Mouse (Mus musculus) mature B cell (primary cell): ENCODE data around the gene Acsf2.

ENCODE experiments used
- in situ Hi-C: fragments of 300-500 bp; cut with MboI; formaldehyde crosslinking; loops from 2 replicates; pipeline ENCODE4 v1.14.3; 2019

Gene Acsf2

DNA sequence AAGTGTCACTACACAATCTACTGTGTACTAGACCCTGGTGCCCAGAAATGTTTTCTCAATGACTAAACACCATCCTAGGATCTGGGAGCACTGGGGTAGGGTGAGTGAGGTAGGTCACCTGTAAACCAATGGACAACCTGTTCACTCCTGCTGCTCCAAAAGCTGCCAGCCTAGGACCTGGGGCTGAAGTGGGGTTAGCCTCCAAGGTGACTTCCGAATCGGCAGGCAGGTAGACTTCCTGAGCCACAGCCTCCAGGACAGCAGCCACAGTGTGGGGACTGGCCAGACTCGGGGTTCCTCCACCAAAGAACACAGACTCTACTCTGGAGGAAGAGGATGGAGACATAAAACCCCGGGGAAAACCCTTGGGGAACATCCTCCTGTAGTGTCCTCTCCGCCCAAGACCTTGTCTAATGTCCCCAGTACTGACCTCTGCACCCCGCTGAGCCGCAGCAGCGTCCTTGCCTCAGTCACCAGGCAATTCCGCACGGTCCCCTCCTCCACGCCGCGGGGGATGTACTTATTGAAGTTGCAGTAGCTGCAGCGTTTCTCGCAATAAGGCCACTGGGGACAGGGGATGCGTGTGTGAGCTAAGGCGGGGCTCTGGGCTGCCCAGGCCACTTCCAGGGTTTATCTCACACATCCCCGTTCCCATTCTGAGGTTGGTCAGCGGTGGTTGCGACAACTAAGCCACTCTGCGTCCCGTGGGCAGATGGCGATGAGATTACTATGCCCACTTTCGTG, 53.5 kb downstream of the Acsf2 start:
- in situ Hi-C loops = no loop called here

DNA sequence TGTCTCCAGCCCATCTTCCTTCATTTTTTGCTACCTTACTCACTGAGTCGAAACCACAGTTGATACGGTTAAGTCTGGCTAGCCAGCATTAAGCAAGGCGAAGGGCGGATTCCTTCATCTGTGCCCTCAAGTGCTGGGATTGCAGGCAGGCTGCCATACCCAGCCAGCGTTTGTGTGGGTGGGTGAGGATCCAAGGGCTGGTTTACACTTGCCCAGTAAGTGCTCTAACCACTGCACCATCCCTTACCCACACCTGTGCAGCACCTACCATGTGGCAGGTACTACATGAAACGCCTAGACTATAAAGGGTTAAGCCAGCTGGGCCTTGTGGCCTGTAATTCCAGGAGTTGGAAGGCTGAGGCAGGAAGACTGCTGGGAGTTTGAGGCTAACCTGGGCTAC, 54.4 kb downstream of the Acsf2 start:
- in situ Hi-C loops = no loop called here

GRCm38 (mm10) chr11:94546381-94546780, 55.3 kb downstream of the Acsf2 start:
- in situ Hi-C loops = no loop called here

DNA sequence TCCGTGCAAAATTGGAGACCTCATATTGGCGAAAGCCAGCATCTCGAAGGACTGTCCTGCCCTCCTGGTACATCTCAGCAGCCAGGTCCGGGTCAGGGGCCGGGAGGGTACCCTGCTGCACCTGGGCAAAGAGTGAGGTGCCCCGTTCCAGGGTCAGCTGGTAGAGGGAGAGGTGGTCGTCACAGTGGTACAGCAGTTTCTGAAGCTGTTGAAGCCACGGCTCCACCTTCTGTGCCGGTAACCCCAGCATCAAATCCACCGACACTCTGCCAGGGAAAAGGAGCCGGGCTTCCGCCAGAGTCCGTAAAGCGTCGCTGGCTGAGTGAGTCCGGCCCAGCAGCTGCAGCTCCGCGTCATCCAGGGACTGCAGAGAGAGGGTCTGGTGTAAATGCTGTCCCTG, 57.2 kb downstream of the Acsf2 start:
- in situ Hi-C loops = no loop called here

DNA sequence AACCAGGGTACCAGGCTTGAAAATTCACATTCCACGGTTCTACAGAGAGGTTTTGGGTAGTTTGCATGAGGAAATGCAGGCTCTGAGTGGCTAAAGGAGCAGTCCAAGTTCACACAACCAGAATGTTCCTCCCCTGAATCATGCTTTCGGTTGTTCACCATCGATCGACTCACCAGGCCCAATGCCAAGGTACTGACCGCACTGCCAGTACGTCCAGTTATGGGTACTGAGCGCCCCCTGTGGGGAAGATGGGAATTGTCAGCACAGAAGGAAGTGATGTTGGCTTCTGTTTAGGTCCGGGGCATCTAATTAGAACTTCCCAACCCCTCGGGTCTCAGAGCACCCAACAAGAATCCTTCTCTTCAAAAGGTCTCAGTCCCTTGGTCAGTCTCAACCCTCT, 57.7 kb downstream of the Acsf2 start:
- in situ Hi-C loops = no loop called here

DNA sequence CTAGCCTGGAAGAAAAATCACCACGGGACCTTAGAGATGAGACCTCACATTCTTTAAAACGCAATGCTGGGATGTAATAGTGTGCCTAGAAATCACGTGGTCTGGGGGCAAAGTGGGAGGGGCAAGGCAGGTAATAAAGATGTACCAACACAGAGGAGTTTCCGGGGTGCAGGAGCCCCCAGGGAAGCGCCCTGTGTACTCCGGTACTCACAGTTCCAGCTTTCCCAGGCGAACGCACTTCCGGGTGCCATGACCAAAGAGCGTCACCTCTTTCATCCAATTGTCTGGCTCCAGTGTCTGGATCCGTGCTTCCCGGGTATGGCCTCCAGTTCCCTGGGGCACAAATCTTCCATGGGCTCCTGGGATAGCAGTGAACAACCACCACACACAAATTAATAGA, 58.3 kb downstream of the Acsf2 start:
- in situ Hi-C loops = no loop called here

GRCm38 (mm10) chr11:94542400-94542799, 59.3 kb downstream of the Acsf2 start:
- in situ Hi-C loops = no loop called here

DNA sequence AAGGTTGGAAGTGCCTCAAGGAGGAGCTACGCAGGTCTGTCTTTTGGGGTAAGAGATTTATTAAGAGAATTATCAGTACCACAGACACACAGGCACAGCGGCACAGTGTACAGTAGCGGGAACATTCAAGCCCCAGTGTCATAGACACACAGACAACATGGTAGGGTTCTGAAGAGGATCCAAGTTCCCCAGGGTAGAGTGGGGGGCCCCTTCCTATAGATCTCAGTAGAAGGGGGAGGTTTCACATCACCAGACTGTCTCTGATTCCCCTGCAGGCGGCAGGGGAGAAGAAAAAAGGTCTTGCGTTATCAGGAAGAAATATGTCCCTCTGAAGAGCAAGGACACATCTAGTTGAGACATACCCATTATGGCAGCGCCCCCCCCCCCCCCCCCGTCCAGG, 61.9 kb downstream of the Acsf2 start:
- in situ Hi-C loops = no loop called here

GRCm38 (mm10) chr11:94538733-94539292, 62.9 kb downstream of the Acsf2 start:
- in situ Hi-C loops = no loop called here

DNA sequence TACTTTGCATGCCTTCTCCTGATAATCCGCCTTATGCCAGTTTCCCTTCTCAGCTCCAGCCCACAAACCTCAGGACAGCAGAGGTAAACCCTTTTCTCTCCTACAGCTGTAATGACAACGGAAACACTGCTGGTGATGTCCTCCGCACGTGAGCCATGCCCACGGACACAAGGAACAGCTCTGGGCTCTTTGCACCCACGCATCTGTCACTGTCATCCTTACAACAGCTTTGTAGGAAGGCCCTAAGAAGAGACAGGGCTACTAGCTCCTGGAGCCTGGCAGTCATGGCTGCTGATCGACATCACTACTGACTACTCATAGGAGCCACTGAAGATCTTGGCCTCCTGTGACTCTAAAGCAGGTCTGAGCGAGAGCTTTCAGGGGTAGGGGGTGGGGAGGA, 68.5 kb downstream of the Acsf2 start:
- in situ Hi-C loops = no loop called here

- in situ Hi-C loops = no loop called here
Measured at GRCm38 (mm10) chr11:94528879-94529278, 72.8 kb downstream of the Acsf2 start.

DNA sequence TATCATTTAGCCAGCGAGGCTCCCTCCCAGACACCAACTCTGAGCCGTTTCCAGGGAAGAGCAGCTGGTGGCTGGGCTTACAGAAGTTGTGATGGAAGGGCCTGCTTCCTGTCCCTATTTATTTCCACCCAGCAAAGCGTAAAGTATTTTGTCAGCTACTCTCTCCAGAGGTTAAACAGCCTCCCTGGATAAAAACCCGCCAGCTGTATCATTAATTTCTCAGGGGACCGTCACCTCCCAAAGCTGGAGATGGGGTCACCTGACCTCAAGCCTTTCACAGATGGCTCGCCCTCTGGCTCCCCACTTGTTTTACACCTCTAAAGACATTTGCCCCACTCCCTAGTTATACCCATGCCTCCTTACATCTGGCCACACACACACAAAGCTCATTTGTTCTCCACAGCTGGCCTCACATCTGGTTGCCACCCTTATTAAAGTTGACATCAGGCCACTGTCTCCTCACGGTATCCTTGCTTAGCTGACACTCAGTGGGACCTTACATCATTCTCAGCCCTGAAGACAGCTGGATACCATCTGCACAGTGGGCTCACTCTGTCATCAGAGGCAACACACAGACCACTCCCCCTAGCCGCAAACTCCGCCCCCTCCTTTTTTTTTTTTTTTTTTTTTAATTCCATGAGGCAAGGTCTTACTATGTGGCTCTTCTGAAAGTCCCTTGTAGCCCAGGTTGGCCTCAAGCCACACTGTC, 75.3 kb downstream of the Acsf2 start:
- in situ Hi-C loops = no loop called here

DNA sequence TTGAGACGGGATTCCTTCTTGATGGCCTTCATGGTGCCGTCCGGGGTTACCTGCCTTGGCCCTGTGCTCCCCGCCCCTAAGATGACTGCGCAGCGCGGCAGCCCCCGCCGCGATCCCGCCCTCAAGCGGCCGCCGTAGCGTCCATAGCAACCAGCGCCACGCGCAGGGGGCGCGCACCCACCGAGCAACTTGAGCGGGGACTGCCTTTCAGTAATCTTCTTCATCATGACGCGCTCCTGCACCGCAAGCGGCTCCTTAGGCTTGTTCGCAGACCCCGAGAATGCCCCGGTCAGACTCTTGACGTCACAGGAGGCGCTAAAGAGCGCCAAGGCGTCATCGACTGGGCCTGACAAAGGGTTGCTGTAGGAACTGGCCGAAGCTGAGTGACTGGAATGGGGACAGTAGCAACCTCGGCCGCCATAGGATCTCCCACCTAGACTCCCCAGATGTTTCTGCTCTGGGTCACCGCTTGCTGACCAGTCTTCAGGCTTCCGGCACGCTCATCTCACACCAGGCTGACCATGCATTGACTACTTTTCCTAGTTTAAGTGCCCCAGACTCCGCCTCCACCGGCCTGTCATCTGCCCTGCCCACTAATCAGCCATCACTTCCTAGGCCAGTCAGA, 80.3 kb downstream of the Acsf2 start, which contains the start of gene Mycbpap:
Gene Mycbpap (minus strand): TSS at position 524 of the 625 bp plus-strand sequence.
- in situ Hi-C loops = no loop called here

GRCm38 (mm10) chr11:94513452-94513851, 88.2 kb downstream of the Acsf2 start:
- in situ Hi-C loops = no loop called here

GRCm38 (mm10) chr11:94508976-94509375, 92.7 kb downstream of the Acsf2 start:
- in situ Hi-C loops = no loop called here
